ENCODE assay signal across 12 mouse cellular contexts in genomic region chr3:30107945-30108670, GRCm38 (mm10).
A peak's percentile ranks its signal among the peaks of the same experiment; 100 is the strongest.
DNase-seq lines count a peak whose midpoint lies in the region; ATAC-seq and TF ChIP-seq lines count a peak whose summit lies in the region.
"Had no signal": no experiment of that assay in that cellular context is flagged by ENCODE, and none has a peak within 500 bp of the region (broad histone marks: within the 10 kb centered on the region; RNA-seq: fewer than 3 reads in every experiment).

No protein-coding gene starts in this region.

- H3K36me3 ChIP-seq in hindbrain, embryonic 12.5 days, result no peaks in the 10 kb centered on the region
- no peaks in the 10 kb centered on the region for H3K36me3 ChIP-seq in hindbrain, embryonic 11.5 days (ENCODE audit: control insufficient read depth, insufficient read depth, low read length)
- no peaks in the 10 kb centered on the region for H3K36me3 ChIP-seq in embryonic facial prominence, embryonic 11.5 days (replicated peaks; ENCODE audit: control insufficient read depth, insufficient read depth, low read depth, low read length)
- H3K36me3 ChIP-seq in kidney, adult 2 months (ENCODE audit: control insufficient read depth, insufficient read depth, low read length), result no peaks in the 10 kb centered on the region

- no peaks in the 10 kb centered on the region for H3K27me3 ChIP-seq in hindbrain, embryonic 12.5 days
- no peaks in the 10 kb centered on the region for H3K27me3 ChIP-seq in hindbrain, embryonic 11.5 days (ENCODE audit: control insufficient read depth, insufficient read depth, low read length)
- no peaks in the 10 kb centered on the region for H3K27me3 ChIP-seq in embryonic facial prominence, embryonic 11.5 days (ENCODE audit: control insufficient read depth, insufficient read depth, low read length)
- H3K27me3 ChIP-seq in kidney, adult 2 months (replicated peaks; ENCODE audit: control insufficient read depth, insufficient read depth, low read length), result no peaks in the 10 kb centered on the region
- H3K27me3 ChIP-seq: forebrain, embryonic 13.5 days had no signal

- 56% methylated on average over 9 of the region's 9 CpGs for WGBS in hindbrain, embryonic 12.5 days
- WGBS in hindbrain, embryonic 11.5 days, result 63% methylated on average over 9 of the region's 9 CpGs
- 58% methylated on average over 9 of the region's 9 CpGs for WGBS in embryonic facial prominence, embryonic 11.5 days
- WGBS in kidney, adult 2 months, result 70% methylated on average over 9 of the region's 9 CpGs

- peak overlapping the region; percentile 23; the same call in 1 of the 2 replicates for H3K27ac ChIP-seq in hindbrain, embryonic 12.5 days
- no peak overlapping the region for H3K27ac ChIP-seq in hindbrain, embryonic 11.5 days (ENCODE audit: low read depth, low read length)
- H3K27ac ChIP-seq in embryonic facial prominence, embryonic 11.5 days (replicated peaks; ENCODE audit: low read depth, low read length), result no peak overlapping the region
- peak overlapping the region; percentile 74 for H3K27ac ChIP-seq in kidney, adult 2 months (ENCODE audit: insufficient read depth, low read depth, low read length)
- H3K27ac ChIP-seq: forebrain, embryonic 13.5 days had no signal

- intact Hi-C loops in left cerebral cortex, postnatal 4 days (cut with DNase I), result no loop called here

- no peak for DNase-seq in hindbrain, embryonic 11.5 days (ENCODE audit: low spot score)
- DNase-seq in embryonic facial prominence, embryonic 11.5 days (ENCODE audit: low spot score), result peak; percentile 34
- peak; percentile 83 for DNase-seq in kidney, adult 2 months
- DNase-seq in kidney, postnatal 4 days, result peak; percentile 47 to 71
- DNase-seq in liver, result no peak
- no peak for DNase-seq in right cerebral cortex, adult 2 months (ENCODE audit: low spot score in 2 of 2)
- DNase-seq in left cerebral cortex, postnatal 4 days, result no peak
- DNase-seq: gastrocnemius, postnatal 36 days; heart, postnatal 36 days; layer of hippocampus, postnatal 36 days had no signal

- no peak overlapping the region for H3K4me3 ChIP-seq in hindbrain, embryonic 12.5 days
- H3K4me3 ChIP-seq in hindbrain, embryonic 11.5 days (ENCODE audit: low read depth, low read length), result no peak overlapping the region
- H3K4me3 ChIP-seq in embryonic facial prominence, embryonic 11.5 days (ENCODE audit: low read depth, low read length), result no peak overlapping the region
- no peak overlapping the region for H3K4me3 ChIP-seq in kidney, adult 2 months (ENCODE audit: insufficient read depth, low read depth, low read length)
- H3K4me3 ChIP-seq: forebrain, embryonic 13.5 days had no signal

- no peak overlapping the region for H3K9ac ChIP-seq in hindbrain, embryonic 12.5 days
- no peak overlapping the region for H3K9ac ChIP-seq in hindbrain, embryonic 11.5 days (ENCODE audit: low read depth, low read length)
- H3K9ac ChIP-seq in embryonic facial prominence, embryonic 11.5 days (replicated peaks; ENCODE audit: low read length), result no peak overlapping the region
- H3K9ac ChIP-seq: forebrain, embryonic 13.5 days had no signal

- ATAC-seq in hindbrain, embryonic 12.5 days (ENCODE audit: low FRiP score), result no peak
- no peak for ATAC-seq in hindbrain, embryonic 11.5 days (ENCODE audit: low FRiP score)
- ATAC-seq in embryonic facial prominence, embryonic 11.5 days (replicated peaks; ENCODE audit: insufficient number of reproducible peaks, low FRiP score, low TSS enrichment, low read depth), result no peak
- ATAC-seq: forebrain, embryonic 13.5 days had no signal

- no peaks in the 10 kb centered on the region for H3K4me1 ChIP-seq in hindbrain, embryonic 12.5 days
- no peaks in the 10 kb centered on the region for H3K4me1 ChIP-seq in hindbrain, embryonic 11.5 days (replicated peaks; ENCODE audit: control insufficient read depth, insufficient read depth, low read length)
- peaks cover 3% of the 10 kb centered on the region; the same call in 1 of the 2 replicates for H3K4me1 ChIP-seq in embryonic facial prominence, embryonic 11.5 days (ENCODE audit: control insufficient read depth, insufficient read depth, low read length)
- peaks cover 3% of the 10 kb centered on the region; the same call in 1 of the 2 replicates for H3K4me1 ChIP-seq in kidney, adult 2 months (ENCODE audit: control insufficient read depth, insufficient read depth, low read length)
- H3K4me1 ChIP-seq: forebrain, embryonic 13.5 days had no signal

- no peak for TF ChIP-seq CTCF in kidney, adult 2 months (conservative IDR thresholded peaks at IDR 0.05; ENCODE audit: insufficient read depth, insufficient read length, low read depth, low read length)

- TF ChIP-seq POLR2A in kidney, adult 2 months (IDR thresholded peaks at IDR 0.05; ENCODE audit: low read depth, low read length), result no peak

- no peaks in the 10 kb centered on the region for H3K9me3 ChIP-seq in hindbrain, embryonic 12.5 days (replicated peaks)
- no peaks in the 10 kb centered on the region for H3K9me3 ChIP-seq in hindbrain, embryonic 11.5 days (ENCODE audit: control insufficient read depth, low read length)
- H3K9me3 ChIP-seq in embryonic facial prominence, embryonic 11.5 days (replicated peaks; ENCODE audit: control insufficient read depth, low read length), result no peaks in the 10 kb centered on the region
- H3K9me3 ChIP-seq: forebrain, embryonic 13.5 days had no signal

- H3K4me2 ChIP-seq in hindbrain, embryonic 12.5 days (replicated peaks), result no peak overlapping the region
- no peak overlapping the region for H3K4me2 ChIP-seq in hindbrain, embryonic 11.5 days (replicated peaks; ENCODE audit: low read depth, low read length)
- no peak overlapping the region for H3K4me2 ChIP-seq in embryonic facial prominence, embryonic 11.5 days (ENCODE audit: low read depth, low read length)
- H3K4me2 ChIP-seq: forebrain, embryonic 13.5 days had no signal

Comparison
In these comparisons a context has a peak if more than half of its experiments do, and no peak if none do; other contexts are left out.
1. H3K27ac ChIP-seq: peak in hindbrain, embryonic 12.5 days (single experiment) and kidney, adult 2 months (single experiment); none in hindbrain, embryonic 11.5 days (single experiment) and embryonic facial prominence, embryonic 11.5 days (single experiment).
2. DNase-seq: peak in embryonic facial prominence, embryonic 11.5 days (single experiment), kidney, adult 2 months (single experiment) and kidney, postnatal 4 days (2 of 2); none in hindbrain, embryonic 11.5 days (single experiment), liver (single experiment), right cerebral cortex, adult 2 months (0 of 2) and left cerebral cortex, postnatal 4 days (single experiment).